Mouse (Mus musculus) olfactory bulb, adult 2 months (tissue): ENCODE measurements around the gene Hist1h2bm. TPM values are rescaled to one million over a fixed set of nuclear protein-coding genes. Genes with fewer than 3 reads are reported as not detected.
"Not testable (repeated sequence)": the region's sequence is repeated elsewhere in the genome, so short reads cannot be mapped to it uniquely, and the experiment has no call there.

Source experiments
- H3K27ac ChIP-seq: fragments of 200-500 bp; 2 replicates; pipeline ENCODE4 v1.5.1; 2012; ENCODE audit warnings: low read depth, low read length; ENCODE audit not compliant: insufficient read depth
- H3K4me1 ChIP-seq: fragments of 200-500 bp; 2 replicates; pipeline ENCODE4 v1.6.1; 2012; ENCODE audit warnings: low read length; ENCODE audit not compliant: control insufficient read depth, insufficient read depth
- H3K4me3 ChIP-seq: fragments of 200-500 bp; 2 replicates; pipeline ENCODE4 v1.5.1; 2012; ENCODE audit warnings: mild to moderate bottlenecking, low read depth, low read length, moderate library complexity; ENCODE audit not compliant: insufficient read depth
- CTCF ChIP-seq: fragments of 200-500 bp; IDR thresholded peaks from 2 replicates; pipeline ENCODE4 v1.5.1; 2012; ENCODE audit warnings: low read depth, mild to moderate bottlenecking, low read length, moderate library complexity; ENCODE audit not compliant: insufficient read depth
- POLR2A ChIP-seq: fragments of 200-500 bp; IDR thresholded peaks from 2 replicates; pipeline ENCODE4 v1.6.1; 2012; ENCODE audit warnings: mild to moderate bottlenecking, low read depth, low read length, moderate library complexity; ENCODE audit not compliant: insufficient read depth
- WGBS: fragments of 180-500 bp; shearing (Covaris S2); methylation state at CpG from one replicate; pipeline ENCODE4 v1.1.7; 2018; 5-methylcytosine and 5-hydroxymethylcytosine counted together
- polyA plus RNA-seq: library from polyadenylated mRNA; stranded (reverse); fragments of >200 nt; gene quantifications from 2 replicates; pipeline ENCODE4 v1.2.4, GENCODE M21; 2012; ENCODE audit warnings: low replicate concordance; ENCODE audit not compliant: missing spikeins, insufficient read depth, insufficient read length

The Hist1h2bm gene
- polyA plus RNA-seq, 1 experiment = not detected

DNA sequence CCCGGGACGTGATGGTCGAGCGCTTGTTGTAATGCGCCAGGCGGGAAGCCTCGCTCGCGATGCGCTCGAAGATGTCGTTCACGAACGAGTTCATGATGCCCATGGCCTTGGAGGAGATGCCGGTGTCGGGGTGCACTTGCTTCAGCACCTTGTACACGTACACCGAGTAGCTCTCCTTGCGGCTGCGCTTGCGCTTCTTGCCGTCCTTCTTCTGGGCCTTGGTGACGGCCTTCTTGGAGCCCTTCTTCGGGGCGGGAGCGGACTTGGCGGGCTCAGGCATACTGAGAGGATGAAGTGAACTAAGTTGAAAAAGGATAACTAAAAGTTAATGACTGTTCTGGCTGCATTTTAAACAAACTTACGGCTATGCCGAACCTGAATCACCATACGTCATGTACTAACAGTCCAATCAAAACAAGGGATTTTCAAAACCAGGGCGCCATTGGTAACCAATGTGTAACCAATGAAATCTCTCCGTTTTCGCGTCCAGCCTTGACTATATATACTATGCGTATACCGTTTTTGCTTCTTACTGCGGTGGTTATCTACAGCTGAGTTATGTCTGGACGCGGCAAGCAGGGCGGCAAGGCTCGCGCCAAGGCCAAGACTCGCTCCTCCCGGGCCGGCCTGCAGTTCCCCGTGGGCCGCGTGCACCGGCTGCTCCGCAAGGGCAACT lies 5.8 kb upstream of the Hist1h2bm start, which contains the start of the genes Hist1h2bl and Hist1h2ai:
Gene Hist1h2bl (minus strand): TSS at position 280 of the 676 bp plus-strand sequence.
Gene Hist1h2ai (plus strand): TSS at position 559 of the 676 bp plus-strand sequence.
- Histone ChIP-seq H3K27ac (peak within 1 kb of the TSS; percentile 88), H3K4me3 (peak within 1 kb of the TSS; percentile 56)
- WGBS = under 1% methylated on average over 36 of the region's 50 CpGs
- H3K4me1 ChIP-seq = not testable (repeated sequence)
- peak; percentile 23; the same call in 1 of the 2 replicates for TF ChIP-seq POLR2A

DNA sequence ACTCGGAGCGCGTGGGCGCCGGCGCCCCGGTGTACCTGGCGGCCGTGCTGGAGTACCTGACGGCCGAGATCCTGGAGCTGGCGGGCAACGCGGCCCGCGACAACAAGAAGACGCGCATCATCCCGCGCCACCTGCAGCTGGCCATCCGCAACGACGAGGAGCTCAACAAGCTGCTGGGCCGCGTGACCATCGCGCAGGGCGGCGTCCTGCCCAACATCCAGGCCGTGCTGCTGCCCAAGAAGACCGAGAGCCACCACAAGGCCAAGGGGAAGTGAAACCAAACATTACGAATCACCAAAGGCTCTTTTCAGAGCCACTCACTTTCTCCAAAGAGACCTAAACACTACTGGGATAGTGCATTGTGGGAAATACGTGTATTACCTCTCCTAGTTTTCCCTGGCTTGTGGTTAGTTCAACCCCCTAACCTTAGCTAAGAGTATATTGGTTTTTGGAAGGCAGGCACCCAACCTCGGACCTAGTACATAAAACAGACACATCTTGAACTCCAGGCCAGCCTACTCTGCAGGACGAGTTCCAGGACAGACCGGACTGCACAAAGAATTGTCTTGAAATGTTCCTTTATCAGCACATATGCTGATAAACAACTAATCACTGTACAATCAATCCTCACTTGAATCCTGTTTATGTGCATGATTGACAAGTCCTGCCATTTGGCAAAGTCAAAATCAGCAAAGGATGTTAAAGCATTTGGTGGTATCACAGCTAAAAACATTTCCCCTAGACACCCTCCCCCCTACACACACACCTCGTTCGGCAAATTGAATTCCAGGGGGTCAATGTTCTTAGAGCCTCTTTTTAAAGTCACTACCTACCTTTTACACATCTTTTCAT lies 5.1 kb upstream of the Hist1h2bm start:
- not testable (repeated sequence) for H3K4me1 ChIP-seq
- under 1% methylated on average over 11 of the region's 38 CpGs for WGBS
- peak; percentile 11; the same call in 1 of the 2 replicates for TF ChIP-seq POLR2A
- H3K4me3 ChIP-seq = peak overlapping the region; percentile 54
- peak overlapping the region; percentile 88 for H3K27ac ChIP-seq

DNA sequence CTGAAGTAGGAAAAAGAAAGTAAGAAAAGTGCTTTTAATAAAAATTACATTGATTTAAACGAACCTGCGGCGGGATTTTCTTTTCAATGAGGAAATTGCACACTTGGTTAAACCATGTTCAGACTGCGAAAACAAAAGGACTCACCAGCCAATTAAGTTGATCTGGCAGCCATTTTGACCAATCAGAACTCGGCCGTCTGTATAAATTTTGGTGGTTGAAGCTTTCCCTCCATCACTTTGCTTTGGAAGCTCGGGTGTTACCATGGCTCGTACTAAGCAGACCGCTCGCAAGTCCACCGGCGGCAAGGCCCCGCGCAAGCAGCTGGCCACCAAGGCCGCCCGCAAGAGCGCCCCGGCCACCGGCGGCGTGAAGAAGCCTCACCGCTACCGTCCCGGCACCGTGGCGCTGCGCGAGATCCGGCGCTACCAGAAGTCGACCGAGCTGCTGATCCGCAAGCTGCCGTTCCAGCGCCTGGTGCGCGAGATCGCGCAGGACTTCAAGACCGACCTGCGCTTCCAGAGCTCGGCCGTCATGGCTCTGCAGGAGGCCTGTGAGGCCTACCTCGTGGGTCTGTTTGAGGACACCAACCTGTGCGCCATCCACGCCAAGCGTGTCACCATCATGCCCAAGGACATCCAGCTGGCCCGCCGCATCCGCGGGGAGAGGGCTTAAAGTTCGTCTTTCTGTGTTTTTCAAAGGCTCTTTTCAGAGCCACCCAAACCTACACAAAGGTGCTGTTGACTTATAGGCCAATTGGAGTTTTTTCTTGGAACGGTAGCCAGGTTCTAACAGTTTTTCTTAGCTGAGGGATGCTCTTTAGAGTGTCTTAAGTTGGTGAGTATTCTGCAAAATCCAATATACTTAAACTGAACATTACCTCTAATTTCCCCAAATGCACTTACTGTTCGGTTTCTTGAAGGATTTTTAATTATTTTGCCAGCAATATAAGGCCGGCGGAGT lies 4.2 kb upstream of the Hist1h2bm start, which contains the start of gene Hist1h3h:
Gene Hist1h3h (plus strand): TSS at position 263 of the 961 bp plus-strand sequence.
- WGBS = 2% methylated on average over 28 of the region's 56 CpGs
- peak within 1 kb of the TSS; percentile 60 for H3K4me3 ChIP-seq
- peak within 1 kb of the TSS; percentile 88 for H3K27ac ChIP-seq
- not testable (repeated sequence) for H3K4me1 ChIP-seq
- peak; percentile 55 for TF ChIP-seq POLR2A

DNA sequence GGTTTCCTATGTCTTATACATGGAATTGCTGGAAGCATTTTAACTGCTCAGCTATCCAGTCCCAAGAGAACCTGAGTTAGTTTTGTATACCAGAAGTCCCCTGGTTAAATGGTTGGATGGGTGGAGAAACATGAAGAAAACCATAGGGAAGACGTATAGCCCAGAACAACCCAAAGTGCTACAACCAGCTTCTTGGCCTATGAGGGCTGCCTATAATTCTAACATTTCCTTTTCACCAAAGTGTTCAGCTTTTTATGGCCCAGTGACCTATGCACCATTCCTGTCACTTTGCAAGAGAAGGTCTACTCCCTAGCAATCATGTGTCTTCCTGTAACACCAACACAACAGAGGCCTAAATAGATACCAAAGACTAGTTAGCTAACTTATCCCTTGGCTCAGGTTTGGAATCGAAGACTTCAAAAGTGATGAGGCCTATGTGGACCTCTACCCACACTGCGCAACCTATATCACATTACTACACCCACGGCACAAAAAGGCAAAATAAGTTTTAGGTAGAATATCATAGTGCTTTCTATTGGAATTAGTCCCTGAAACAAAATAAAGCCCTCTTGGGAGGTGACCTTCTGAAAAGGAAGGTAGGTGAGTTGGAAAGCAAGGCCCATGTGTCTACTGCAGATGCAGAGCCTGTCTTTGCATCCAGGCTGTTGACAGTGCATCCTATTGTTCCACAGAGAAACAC lies 3.3 kb upstream of the Hist1h2bm start:
- 68% methylated on average over 4 of the region's 4 CpGs for WGBS
- Histone ChIP-seq H3K27ac (no peak overlapping the region), H3K4me3 (no peak overlapping the region), H3K4me1 (0 out of 2 replicates have a peak, but pooled peaks cover 5% of the 10 kb centered on the region)
- no peak for TF ChIP-seq CTCF
- no peak for TF ChIP-seq POLR2A

DNA sequence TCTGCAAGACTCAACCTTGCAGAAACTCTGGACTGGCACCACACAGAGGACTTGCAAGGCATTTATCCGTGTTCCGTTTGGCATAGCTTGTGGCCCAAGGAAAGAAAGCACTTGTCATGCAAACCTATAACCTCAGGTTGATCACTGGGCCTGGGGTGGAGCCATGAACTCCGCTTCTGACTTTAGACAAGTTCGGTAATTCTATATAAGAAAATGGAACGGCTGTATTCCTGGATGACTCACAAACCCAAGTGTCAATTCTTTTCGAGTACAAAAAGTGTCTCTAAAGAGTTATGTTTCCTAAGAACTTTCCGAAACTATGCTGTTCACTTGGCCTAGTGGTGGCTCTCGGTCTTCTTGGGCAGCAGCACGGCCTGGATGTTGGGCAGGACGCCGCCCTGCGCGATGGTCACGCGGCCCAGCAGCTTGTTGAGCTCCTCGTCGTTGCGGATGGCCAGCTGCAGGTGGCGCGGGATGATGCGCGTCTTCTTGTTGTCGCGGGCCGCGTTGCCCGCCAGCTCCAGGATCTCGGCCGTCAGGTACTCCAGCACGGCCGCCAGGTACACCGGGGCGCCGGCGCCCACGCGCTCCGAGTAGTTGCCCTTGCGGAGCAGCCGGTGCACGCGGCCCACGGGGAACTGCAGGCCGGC lies 612 bp upstream of the Hist1h2bm start:
- WGBS = 1% methylated on average over 28 of the region's 44 CpGs
- H3K27ac ChIP-seq = not testable (repeated sequence)

DNA sequence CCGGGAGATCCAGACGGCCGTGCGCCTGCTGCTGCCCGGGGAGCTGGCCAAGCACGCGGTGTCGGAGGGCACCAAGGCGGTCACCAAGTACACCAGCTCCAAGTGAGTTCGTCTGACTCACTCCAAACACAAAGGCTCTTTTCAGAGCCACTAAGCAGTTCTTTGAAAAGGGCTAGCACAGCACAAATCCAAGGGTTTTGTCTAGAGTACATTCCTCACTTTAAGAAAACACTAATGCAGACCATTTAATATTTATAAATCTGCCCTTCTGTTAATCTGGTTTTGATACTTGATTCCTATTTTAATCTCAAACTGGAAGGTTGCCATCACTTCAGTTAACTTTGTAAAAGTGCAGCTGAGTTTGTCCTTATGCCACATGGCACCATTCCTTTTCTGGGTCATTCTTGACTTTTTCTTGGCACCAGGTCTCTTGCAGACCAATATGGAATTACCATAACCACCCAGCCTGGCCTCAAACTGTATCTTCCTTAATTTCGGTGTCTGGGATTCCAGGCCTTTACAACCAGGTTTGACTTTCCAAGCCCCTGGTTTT lies 605 bp downstream of the Hist1h2bm start:
- Histone ChIP-seq H3K4me1 (0 out of 2 replicates have a peak, but pooled peaks cover 5% of the 10 kb centered on the region), H3K4me3 (peak overlapping the region; percentile 53), H3K27ac (peak overlapping the region; percentile 70)
- 3% methylated on average over 11 of the region's 11 CpGs for WGBS
- TF ChIP-seq CTCF (no peak), POLR2A (no peak; the same call in 1 of the 2 replicates)

More for the DNA sequence above, 612 bp upstream of the Hist1h2bm start:
- not testable (repeated sequence) for H3K4me1 ChIP-seq
- peak overlapping the region; percentile 52 for H3K4me3 ChIP-seq

DNA sequence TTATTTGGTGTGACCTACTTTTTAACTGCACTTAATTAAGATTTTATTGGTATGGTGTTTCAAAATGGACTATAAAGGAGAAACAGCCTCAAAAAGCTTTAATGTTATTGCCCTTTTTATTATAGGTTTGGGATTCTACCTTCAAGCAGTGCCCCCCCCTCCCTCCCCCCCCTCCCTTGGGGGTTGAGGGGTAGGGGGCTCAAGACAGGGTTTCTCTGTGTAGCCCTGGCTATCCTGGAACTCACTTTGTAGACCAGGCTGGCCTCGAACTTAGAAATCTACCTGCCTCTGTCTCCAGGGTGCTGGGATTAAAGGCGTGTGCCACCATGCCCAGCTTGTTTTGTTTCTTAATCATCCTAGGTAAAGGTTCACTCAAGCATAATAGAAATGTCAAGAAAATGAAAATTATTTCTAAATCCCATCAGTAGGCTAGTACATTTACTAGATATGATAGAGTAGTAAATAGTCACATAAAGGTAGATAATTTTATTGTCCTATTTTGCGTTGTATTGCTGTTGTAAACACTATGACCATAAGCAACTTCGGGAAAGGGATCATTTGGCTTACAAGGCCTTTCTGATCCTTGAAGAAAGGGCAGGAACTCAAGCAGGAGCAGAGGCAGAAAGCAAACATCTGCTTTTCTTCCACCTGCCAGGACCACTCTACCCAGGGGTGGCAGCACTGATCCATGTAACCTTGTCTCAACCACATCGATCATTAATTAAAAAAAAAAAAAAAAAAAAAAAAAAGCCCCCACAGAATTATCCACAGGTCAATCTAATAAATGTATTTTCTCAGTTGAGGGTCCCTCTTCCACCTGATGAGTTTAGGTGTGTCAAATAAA lies 1.4 kb downstream of the Hist1h2bm start:
- H3K4me3 ChIP-seq = no peak overlapping the region
- no peak overlapping the region for H3K27ac ChIP-seq
- 0 out of 2 replicates have a peak, but pooled peaks cover 5% of the 10 kb centered on the region for H3K4me1 ChIP-seq
- 56% methylated on average over 5 of the region's 5 CpGs for WGBS
- TF ChIP-seq CTCF (no peak), POLR2A (no peak)
